Mouse (Mus musculus): ENCODE measurements around the gene 1110051M20Rik.

Gene 1110051M20Rik

DNA sequence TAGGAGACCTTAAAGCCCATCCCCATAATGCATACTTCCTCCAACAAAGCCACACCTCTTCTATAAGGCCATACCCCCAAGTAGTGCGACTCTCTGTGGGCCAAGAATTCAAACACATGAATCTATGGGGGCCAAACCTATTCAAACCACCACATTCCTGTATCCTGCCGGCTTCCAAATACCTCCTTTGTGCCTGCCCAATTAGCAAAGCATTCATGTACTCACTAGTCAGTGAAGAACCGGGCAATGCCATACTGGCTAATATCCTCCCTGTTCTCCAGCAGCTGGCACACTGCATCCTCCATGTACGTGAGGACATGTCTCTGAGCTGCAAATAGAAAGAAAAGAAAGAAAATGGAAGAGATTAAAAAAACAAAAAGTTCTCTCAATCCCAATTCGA lies 22.9 kb downstream of the 1110051M20Rik start:
- peak; percentile 35 for DNase-seq (ENCODE audit: low read depth, low spot score)

DNA sequence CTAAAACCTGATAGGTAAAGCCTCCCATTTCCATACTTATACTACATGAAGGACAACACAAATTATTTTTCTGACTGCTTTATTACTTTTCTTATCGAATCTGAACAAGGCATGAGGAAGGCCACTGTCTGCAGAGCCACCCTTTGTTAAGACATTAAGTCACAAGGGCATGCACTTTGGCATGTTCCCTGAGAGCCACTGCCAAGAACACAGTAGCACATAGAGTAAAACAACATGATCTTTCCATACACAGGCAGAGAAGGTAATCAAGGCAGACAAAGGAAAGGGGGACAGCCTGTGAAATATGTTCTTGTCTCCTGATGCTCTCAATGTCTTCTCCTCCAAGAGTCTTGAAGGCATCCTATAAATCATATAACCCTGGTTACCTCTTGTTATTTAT lies 30.7 kb downstream of the 1110051M20Rik start:
- DNase-seq (ENCODE audit: low read depth, low spot score): no peak

DNA sequence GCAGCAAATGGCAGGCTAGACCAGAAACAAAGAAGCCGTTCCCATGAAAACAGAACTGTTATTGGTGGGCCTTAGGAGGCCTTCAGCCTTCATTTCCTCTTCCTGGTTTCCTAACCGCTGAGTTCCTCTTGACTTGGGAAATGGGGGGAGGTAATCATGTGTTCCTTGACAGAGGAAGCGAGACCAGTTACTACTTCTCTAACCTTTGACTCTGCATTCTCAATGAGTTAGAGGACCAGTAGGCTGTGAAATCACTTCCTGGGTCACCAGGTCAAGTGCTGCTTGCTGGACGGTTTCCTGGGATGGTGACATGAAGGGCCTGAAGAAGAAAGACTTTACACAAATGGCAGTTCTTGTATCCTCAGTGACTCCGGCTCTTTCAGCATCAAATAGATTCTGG lies 32.1 kb downstream of the 1110051M20Rik start:
- no peak for DNase-seq (ENCODE audit: low read depth, low spot score)

DNA sequence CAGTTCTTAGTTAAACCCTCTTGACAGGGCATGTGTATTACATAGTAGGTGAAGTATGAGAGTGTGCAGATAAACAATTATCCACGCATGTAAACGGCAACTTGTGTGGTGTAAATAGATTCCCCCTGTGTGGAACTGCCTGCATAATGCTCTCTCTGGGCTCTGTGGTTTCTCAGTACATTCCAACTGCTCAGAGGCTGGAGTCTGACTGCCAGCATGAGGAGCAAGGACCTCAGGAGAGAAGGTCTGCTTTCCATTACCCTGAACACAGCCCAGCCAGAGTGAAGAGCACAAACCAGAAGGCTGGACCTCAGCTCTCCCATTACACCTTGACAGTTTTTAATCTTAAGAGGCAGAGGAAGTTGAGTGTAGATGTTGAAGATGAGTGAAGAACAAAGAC lies 33.0 kb downstream of the 1110051M20Rik start:
- no peak for DNase-seq (ENCODE audit: low read depth, low spot score)

DNA sequence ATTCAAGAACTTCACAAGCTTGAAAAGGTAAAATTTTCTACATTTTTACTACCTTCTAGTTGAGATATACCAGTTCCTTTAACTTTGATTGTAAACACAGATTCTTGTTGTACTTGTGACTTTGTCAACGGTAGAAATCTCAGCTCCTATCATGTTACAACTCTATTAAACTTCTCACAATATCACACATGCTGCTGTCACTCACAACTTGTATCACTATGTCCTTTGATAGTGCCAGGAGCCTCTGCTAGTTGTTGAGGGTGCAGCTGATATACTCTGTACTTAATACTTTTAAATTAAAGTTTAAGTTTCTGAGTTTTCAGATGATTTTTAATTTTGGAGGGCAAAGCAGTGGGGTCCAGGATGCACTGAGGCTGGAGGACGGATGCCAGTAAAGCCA lies 36.5 kb downstream of the 1110051M20Rik start:
- no peak for DNase-seq (ENCODE audit: low read depth, low spot score)

DNA sequence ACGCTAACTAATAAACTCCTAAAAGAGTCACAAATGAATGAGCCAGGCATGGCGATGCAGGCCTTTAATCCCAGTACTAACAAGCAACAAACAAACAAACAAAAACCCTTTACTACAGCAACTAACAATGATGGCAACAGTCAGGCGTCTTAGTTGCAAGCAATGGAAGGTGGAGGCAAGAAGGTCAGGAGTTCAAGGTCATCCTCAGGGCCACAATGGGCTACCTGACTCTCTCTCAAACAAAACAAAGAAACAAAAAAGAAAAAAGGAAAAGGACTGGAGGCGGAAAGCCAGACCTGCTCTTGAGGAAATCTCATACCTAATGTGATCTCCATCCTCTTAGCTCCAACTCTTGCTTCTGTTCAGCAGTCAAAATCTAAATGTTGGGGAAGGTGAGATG lies 39.4 kb downstream of the 1110051M20Rik start:
- DNase-seq (ENCODE audit: low read depth, low spot score): peak; percentile 70

DNA sequence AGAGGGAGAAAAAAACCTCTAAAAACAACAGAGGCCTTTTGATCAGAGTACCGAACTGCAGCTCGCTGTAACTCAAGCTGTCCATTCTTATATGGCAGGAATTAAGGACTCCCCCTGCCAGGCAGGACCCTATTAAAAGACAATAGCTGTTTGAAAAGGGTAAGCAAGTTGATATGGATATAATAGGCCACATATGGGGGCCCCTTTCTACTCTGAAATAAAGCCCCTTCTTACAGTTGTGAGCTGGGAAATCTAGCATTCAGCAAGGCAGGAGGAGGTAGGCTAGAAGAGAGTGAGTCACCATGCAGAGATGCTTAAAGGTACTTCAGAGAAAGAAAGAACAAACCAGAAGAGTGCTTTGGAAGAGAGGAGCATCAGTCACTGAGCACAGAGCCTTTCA lies 44.8 kb downstream of the 1110051M20Rik start:
- no peak for DNase-seq (ENCODE audit: low read depth, low spot score)

DNA sequence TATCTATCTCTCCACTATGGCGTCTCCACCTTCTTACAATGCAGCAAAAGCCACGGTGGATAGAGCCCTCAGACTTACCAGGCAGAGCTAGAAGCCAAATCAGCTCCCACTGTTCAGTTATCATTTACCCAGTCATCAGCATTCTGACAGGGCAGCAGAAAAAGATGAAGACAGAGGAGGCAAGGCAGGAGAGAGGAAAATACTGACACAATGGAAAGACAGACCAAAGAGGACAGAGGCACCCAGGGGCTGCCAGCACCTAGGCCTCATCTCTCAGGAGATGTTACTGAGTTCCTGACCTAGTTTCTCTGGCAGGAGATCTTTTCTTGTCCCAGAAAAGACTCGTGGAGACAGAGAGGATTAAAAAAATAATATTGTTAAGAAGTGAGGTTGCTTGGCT lies 45.3 kb downstream of the 1110051M20Rik start:
- DNase-seq (ENCODE audit: low read depth, low spot score): no peak

DNA sequence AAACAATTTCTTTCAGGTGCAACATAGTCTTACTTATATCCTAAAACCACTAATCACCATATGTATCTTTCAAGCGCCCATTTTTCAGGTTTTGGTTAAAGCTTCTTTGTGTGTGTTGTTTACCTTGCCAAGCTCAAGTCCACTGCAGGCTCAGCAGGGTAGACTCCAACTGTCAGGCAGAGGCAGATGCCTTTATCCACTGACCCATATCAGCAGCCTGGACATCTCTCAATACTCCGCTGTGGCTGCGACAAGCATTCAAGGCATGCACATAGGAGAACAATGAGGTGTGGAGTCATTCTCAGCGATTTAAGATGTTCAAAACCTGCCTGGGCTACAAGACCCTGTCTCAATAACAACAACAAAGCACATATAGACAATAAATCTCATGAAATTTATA lies 50.4 kb downstream of the 1110051M20Rik start:
- no peak for DNase-seq (ENCODE audit: low read depth, low spot score)

DNA sequence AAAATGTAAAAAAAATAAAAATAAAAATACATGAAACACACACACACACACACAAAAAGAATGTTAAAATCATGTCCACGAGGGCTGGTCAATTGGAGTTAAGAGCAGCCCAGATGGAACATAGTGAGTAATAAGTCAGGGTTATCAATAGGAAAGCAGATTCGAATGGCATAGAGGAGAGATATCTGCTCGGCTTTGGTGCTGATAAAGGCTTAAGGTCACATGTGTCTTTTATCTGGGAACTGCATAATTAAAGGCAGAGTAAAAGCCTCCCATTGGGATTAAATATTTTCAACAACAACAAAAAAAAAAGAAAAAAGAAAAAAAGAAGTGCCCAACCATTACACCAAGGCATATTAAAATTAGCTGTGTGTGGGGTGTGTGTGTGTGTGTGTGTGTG lies 55.8 kb downstream of the 1110051M20Rik start:
- no peak for DNase-seq (ENCODE audit: low read depth, low spot score)

DNA sequence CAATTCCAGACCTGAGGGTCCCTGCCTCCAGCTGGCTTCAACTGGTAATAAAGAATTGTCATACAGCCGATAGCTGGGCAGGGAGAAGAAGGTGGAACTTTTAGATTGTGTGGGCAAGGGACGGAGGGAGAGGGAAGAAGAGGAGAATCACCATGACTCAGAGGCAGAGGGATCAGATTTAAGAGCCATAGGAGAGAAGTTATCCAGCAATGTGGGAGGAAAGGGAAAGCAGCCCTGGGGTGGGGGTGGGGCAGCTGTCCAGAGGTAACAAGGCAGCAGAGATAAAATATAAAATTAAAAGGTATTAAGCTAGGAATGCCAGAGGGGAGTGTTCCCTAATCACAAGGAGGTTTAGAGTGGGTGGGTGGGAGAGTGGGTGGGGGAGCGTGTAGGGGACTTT lies 56.2 kb downstream of the 1110051M20Rik start:
- DNase-seq (ENCODE audit: low read depth, low spot score): no peak

DNA sequence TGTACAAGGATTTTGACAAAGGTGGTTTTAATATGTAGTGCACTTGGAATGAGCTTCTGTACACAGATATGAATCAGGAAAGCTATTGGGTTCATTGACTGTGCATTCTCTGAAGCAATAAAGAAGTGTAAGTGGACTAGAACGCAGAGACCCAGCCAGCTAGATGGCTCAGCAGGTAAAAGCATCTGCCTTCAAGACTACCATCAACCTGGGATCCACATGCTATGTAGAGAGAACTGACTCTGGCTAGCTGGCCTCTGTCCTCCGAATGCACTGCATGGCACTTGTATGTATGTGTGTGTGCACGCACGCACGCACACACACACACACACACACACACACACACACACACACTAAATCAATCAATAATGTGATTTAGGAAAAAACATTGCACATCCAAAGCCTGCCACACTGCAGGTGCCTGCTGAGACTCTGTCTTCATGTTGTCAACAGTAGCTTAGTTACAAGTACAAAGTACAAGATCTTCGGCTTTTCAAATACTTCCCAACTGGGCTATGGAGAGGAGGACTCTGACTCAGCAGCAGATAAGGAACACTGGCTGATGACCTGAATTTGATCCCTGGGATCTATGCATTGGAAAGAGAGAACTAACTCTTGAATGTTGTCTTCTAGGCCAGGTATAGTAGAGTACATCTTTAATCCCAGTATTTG lies 57.1 kb downstream of the 1110051M20Rik start:
- no peak for DNase-seq (ENCODE audit: low read depth, low spot score)

DNA sequence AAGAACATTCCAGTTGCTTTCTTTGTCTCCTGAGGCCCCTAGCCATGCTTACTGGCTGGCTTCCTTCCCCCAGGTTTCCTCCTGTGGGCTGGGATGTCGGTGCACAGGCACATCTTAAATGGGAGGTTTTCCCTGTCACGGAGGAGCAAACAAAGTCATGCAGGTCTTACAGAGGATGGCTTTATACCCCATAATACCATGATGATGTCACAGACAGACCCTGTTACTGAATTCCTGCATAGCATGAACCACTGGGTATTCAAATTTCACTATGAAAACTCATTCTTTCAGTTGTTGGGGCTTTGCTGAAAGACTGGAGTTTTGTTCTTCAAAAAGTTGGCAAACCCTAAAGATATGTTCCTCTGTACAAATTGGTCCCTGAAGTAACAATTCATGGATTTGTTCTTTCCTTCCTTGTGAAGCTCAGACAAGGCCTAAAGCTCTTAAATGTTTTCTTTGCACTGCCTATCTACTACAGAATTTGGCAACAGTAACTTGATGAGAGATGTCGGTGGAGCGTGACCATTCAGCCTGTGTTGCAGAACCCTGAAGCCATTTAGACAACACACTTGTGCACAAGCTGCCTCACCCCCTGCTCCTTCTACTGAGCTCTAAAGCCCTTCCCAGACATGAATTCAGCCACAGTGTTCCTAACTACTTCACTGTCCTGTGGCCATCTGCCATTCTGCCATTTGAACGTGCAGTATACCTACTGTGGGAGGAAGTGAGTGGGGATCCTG lies 57.8 kb downstream of the 1110051M20Rik start:
- DNase-seq (ENCODE audit: low read depth, low spot score): no peak

DNA sequence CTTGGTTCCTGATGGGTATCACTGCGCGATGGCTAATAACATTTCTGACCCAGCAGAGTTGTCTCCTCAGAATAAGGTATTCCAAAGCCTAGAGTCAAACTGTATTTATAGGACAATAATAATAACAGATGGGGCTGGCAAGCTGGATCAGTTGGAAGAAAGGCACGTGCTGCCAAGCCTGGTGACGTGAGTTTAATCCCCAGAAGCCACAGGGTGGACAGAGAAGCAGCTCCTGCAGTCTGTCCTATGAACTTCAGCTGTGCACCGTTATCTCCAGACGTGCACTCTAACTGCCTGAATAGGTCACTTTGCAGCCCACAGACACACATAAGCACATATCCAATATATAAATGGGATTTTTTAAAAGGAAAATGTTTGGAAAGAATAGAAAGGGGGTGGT lies 61.2 kb downstream of the 1110051M20Rik start:
- no peak for DNase-seq (ENCODE audit: low read depth, low spot score)

DNA sequence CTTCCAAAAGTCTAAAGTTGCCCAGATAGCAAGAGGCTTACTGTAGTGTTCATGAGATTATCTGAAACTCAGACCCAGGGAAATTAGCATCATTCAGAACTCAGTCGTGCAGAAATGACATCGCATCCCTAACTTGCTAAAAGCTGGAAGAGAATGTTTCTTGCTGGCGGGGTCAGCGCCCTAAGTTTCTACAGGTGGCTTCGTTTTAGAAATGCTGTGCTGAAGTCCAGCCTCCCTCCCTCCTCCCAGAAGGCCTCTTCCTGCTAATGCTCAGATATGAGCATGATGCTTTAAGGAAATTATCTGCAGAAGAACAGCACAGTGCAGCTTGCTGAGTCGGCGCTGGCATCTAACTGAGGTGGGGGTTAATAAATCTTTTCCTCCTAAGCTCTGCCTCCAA lies 67.5 kb downstream of the 1110051M20Rik start:
- DNase-seq (ENCODE audit: low read depth, low spot score): no peak

DNA sequence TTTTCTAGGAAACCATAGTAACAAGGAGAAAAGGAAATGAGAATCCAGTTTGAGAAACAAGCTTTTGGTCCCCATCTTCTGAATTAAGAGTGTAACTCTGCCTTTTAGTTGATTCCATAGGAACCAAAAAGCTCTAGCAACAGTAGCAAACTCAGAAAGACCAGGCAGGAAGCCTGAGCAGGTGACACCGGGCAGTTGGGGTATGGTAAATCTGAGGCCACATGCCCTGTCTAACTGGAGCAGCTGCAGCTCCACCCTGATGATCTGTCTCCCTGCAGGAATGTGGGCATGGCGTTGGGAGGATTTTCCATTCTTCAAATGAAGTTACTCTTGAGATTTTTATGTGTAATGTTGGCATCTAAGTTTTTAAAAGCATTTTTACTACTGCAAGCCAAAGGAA lies 74.2 kb downstream of the 1110051M20Rik start:
- DNase-seq (ENCODE audit: low read depth, low spot score): peak; percentile 53

DNA sequence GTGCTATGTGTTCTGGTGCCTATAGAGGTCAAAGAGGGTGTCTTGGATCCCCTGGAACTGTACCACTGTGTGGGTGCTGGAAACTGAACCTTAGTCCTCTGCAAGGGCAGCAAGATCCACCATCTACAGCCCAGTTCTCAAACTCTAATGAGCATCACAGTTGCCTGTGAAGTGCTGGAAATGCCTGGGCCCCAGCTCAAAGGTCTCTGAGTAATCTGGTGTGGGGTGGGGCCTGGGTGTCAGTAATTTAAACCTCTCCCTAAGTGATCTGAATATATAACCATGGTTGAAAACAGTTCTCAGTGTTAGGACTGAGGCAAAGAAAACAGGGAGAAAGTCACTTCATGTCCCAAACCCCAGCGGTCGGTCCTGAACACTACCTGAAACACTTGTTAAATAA lies 81.2 kb downstream of the 1110051M20Rik start:
- DNase-seq (ENCODE audit: low read depth, low spot score): no peak

DNA sequence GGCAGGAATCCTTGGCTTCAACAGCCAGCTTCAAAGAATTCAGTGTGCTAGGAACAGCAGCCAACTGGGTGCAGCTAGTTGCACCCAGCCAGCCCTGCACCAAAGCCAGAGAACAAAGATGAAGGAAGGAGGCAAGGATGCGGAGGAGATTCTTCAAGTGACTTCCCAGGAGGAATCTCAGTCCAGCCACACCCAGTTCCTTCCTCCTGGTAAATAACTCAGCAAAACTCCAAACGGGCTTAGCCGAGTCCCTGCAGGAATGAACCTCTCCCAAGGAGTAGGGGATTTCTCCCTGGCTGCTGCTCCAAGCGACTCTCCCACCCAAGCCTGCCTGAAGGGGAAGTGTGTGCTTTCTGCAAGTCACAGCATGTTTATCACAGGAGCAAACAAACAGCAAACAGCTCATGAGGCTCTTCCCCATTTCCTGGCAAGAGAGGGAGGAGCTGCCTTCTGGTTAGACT lies 83.4 kb downstream of the 1110051M20Rik start:
- peak; percentile 94 for DNase-seq (ENCODE audit: low read depth, low spot score)

DNA sequence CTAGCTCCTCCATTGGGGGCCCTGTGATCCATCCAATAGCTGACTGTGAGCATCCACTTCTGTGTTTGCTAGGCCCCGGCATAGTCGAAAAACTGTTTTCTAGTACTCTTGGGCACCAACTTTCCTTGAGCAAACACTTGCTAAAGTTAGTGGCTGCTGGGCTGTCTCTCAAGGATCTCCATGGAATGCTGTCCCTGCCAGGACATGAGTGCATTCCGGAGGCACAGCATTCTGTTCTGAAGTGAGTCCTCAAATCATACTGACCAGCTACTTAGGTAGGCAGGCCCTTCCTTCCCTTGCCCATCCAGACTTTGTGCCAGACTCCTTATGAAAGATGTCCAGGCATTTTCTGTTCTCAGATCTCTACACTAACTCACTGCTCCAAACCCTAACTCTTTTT lies 88.7 kb downstream of the 1110051M20Rik start:
- no peak for DNase-seq (ENCODE audit: low read depth, low spot score)

DNA sequence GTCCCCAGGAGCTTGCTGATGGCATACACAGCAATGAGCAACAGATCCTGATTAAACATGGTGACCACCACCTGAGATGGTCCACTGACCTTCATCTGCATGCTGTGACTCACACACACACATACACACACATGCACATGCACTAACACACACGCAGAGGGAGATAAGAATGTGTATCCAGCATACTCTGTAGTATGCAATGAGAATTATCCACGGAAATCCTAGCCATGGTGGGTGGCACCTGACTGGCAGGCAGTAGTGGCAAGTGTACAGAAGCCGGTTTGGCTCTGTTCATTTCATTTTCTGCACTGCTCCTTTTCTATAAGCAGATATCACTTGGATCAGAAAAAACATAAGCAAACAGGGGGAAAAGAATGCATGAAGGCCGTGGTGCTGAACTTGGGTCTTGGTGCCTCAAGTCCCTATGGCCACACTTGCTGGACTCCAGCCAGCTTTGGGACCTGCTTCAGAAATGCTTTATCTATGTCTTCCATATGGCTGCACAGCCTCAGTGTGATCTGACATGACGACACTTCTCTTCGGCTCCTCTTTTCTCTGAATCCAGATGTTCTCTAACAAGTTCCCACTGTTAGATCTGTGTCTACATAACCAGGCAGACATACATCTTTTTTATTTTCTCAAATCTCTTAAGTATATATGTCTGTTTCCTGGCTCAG lies 89.6 kb downstream of the 1110051M20Rik start:
- DNase-seq (ENCODE audit: low read depth, low spot score): no peak

DNA sequence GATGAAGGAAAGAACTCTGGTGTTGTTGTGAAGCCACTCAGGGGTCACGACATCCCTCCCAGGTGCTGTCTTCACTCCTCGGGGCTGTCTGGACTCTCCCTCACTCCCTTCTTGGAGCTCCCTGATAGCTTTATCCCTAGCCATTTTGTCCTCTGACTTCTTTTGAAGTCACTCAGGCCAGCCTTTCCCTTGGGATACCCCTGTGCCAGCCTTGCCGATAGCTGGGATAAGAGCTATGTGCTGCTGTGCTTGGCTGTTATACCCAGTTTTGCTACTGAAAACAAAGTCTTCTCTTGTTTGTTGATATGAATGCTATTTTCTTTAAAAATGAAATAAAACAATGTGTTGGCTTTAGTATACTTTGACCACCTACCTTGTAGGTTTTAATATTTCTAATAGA lies 90.7 kb downstream of the 1110051M20Rik start:
- no peak for DNase-seq (ENCODE audit: low read depth, low spot score)

DNA sequence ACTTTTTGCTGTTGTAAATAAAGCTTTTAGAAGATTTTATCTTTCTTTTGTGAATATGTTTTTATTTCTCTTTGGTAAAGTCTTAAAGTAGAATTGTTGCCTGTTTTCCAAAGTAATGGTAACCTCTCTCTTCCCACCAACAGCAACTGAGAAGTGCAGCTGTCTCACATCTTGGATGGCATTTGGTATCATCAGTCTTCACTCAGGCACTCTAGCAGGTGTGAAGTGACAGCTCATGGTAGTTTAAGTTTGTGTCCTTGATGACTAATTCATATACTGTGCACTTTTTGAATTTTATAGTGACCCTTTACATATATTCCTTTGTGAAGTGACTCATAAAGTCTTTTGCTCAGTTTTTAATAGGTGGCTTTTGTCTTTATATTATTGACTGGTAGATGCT lies 92.7 kb downstream of the 1110051M20Rik start:
- DNase-seq (ENCODE audit: low read depth, low spot score): no peak

DNA sequence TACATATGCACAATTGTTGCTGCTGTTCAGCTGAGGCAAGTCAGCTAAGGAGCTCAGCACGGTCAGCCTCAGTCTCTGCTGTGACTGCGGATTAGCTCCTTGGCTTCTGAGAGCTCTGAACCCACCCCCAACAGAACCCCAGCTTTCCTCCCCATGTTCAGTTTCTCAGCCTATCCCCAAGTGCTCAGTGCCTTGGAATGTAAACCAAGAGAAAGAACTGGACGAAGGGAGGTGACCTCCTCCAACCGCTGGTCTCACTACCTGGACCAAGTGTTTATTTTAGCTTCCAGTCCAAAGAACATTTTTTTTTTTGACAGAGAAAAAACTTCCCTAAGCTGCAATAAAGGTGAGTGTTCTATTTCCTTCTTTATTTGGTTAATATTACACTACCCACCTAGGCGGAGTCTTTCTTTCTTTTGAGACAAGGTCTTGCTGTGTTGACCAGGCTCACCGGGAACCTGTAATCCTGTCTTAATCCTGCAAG lies 94.5 kb downstream of the 1110051M20Rik start:
- peak; percentile 13 for DNase-seq (ENCODE audit: low read depth, low spot score)

All from R1 (cell line).